Mouse (Mus musculus) yolk sac, embryonic 10.5 days (tissue): Measurements from ENCODE around the gene Fadd.

ENCODE experiments used
- DNase-seq: peaks from one replicate; pipeline ENCODE4 v3.0.0-alpha.2; 2017; ENCODE audit warnings: low spot score

The Fadd gene

DNA sequence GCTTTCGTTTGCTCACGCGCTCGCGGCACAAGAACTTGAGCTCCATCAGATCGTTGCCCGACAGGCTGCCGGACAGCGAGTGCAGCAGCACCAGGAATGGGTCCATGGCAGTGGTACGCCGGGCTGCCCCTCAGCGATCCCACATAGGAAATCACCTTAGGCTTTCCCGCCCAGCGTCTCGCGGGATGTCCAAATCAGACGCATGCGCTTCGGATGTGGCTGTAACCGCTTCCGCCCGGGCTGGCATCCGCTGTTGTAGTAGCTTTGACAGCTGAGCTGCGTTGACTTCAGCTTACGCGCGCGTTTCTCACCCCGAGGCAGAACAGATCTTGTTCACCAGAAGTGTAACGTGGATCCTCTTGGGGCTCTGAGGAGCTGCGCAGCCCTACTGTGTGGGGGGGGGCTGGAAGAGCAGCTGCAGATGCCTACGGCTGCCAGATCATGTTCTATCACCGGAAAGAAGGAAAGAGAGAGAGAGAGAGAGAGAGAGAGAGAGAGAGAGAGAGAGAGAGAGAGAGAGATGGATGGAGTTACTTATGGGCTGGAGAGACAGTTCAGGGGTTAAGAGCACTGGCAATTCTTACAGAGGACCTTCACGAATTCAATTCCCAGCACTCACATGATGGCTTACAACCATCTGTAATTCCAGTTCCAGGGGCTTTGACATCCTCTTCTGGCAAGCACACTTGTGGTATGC is at the start of gene Fadd:
TSS of gene Fadd (minus strand) at position 180 of the 697 bp plus-strand sequence.
- DNase-seq: peak; percentile 93

DNA sequence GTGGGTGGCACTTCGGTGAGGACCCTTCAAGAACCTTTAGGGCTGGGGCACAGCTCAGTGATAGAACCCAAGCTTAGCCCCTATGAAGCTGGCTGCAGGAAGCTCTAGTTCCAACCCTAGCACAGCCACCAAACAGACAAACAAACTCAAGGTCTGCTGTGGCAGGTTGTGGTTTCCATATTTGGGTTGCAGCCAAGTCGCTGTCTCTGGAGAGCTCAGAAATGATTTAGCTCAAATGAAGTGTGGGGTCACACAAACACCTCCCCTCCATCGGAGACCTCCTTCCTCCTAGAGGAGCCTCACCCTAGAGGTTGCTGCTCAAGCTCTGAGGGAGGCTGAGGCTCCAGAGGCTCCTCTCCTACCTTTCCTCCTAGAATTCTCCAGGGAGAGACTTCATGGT is 48.4 kb upstream of the Fadd start:
- DNase-seq: no peak

- DNase-seq: no peak
These were observed 46.2 kb upstream of the Fadd start for GRCm38 (mm10) chr7:144628334-144628915.

GRCm38 (mm10) chr7:144627606-144628333 is 45.5 kb upstream of the Fadd start:
- DNase-seq: no peak

GRCm38 (mm10) chr7:144626042-144626441 is 43.8 kb upstream of the Fadd start:
- DNase-seq: no peak

DNA sequence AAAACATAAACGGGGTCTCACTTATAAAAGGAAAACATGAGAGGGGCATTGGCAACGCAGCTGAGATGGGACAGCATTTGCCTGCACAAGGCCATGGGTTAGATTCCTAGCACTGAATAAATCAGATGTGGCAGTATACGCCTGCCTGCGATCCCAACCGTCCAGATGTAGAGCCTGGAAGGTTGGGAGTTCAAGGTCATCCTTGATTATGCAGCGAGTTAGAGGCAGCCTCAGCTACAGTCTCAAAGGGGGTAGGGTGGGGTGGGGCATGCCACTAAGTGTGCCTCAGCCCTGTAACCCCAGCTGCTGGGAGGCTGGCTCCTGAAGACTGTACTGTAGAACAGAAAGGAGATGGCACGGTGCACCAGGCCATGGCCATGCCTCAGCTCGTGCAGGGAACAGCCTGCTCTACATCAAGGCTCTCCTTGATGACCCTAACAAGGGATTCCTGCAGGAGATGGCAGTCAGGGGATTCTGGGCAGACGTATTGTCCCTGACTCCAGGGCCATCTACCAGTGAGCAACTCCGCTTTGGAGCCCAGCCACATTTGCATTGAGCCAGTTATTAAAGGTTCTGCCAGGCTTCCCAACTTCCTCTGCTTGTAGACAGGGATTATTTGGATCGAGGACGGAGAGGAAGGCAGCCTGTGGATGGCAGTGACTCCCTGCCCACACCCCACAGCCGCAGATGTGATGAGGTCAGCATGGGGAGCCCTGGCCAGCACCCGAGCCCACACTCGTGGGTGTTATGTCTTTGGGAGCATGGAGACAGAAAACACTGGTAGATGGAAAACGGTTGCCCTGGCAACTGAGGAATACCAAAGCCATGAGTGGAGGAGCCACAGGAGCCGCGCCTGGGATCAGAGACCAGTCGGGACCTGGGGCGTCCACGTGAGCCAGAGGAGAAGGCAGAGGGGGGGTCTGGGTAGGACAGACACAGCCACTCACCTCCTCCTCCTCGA is 38.7 kb upstream of the Fadd start:
- DNase-seq: no peak

DNA sequence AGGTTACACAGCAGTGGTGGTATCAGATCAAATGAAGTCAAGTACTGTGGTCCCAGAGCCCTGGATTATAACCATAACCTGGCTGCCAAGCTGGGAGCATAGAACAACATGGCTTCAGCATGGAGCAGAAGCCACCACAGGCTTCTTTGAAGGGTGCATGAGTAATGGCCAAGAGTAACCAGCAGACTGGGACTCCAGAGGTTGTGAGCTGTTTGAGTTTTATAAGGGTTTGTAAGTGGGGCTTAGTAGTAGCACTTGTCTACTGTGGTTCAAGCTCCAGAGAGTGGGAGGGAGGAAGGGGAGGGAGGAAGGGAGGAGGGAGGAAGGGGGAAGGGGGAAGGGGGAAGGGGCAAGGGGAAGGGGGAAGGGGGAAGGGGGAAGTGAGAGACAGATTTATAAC is 38.1 kb upstream of the Fadd start:
- no peak for DNase-seq

- DNase-seq: no peak
These were observed 33.1 kb upstream of the Fadd start for GRCm38 (mm10) chr7:144615343-144615742.

DNA sequence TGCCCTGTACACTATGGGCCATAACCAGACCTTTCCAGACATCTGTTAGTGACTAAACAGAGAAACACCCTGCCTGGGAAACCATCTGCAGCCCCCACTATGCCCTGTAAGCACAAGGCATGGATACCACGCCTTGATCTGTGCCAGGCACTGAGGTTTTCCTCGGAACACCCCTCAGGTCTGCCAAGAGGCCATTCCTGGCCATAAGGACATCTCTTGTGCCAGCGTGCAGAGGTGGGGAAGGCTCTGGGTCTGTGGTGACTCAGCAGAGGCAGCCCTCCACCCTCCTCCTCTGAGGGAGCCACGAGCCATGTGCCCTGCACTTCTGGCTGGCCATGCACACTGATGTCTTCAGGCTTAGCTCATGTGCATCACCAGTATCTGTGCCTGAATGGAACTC is 30.6 kb upstream of the Fadd start:
- no peak for DNase-seq

DNA sequence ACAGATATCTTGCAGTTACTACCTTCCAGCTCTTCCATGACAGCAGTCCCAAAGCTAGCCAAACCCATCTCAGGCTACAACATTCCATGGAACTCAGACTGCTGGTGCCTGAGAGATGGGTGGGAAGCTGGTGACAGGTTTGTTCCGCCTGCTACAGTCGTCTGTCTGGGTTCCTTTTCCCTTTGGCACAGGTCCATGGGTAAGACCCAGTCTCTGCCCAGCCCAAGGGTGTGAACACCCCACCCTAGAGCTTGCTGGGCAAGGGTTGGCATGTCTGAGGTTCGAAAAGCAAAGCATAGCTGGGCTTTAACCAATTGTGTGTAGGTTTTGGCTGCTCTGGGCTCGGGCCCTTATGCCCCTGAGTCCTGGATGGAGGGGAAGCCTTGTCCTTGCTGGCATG is 30.1 kb upstream of the Fadd start:
- no peak for DNase-seq

DNA sequence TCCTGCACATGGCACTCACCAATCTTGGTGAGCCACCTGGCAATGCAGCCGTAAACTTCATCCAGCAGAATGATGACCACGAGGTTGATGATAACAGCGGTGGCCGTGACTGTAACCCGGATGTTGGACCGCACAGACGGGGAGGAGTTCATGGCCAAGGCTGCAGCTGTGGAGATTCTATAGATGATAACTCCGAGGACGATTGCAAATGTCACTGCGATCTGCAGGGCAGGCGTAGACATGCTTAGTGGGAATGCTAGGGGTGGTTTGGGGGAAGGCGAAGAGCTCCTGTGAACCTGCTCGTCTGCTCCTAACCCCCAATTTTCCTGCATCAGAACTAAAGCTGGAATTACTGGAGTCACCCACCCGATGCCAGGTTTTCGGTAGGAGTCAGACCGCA is 29.3 kb upstream of the Fadd start:
- no peak for DNase-seq

- DNase-seq: no peak
These were observed 27.3 kb upstream of the Fadd start for GRCm38 (mm10) chr7:144609568-144609967.

- no peak for DNase-seq
These were observed 25.6 kb upstream of the Fadd start for GRCm38 (mm10) chr7:144607862-144608261.

DNA sequence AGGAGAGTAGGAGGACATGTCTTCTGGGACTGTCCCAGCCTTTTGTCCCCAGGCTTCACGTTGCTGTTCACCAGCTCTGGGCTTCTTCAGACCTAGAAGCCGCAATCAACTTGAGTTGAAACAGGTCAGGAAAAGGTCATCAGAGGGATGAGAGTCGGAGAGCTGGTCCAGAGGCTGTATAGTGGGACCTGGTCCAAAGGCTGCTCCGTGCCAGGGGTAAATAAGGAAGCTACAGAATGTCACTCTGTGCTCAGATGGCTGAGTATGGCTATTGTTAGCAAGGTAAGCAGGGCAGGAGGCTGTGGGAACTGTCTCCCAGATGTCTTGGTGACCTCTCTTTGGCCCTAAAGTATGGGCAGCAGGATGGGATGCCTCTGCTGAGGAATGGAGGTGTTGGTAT is 22.5 kb upstream of the Fadd start:
- no peak for DNase-seq

- DNase-seq: no peak
These were observed 22.0 kb upstream of the Fadd start for GRCm38 (mm10) chr7:144604291-144604690.

GRCm38 (mm10) chr7:144600333-144600900 is 18.2 kb upstream of the Fadd start:
- no peak for DNase-seq

DNA sequence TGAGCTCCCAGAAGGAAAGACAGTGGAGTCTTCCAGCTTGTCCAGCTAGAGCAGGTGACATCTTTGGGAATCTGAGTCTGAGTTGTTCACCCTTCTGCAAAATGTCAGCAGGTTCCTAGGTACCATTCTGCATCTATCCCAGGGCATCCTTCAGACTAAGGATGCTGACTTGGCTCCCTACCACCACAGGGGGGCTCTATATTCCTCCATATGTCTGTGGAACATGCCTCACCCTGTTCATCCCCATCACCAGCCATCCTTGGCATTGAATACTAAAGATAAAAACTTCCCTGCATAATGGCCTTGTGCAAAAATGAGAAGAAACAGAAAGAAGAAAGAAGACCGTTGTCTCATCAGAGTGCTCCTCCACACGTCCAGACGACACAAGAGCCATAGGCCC is 7.2 kb upstream of the Fadd start:
- no peak for DNase-seq

- peak; percentile 22 for DNase-seq
These were observed 5.0 kb upstream of the Fadd start for GRCm38 (mm10) chr7:144587291-144587690.

- DNase-seq: peak; percentile 50
These were observed 3.4 kb upstream of the Fadd start for GRCm38 (mm10) chr7:144585648-144586047.

DNA sequence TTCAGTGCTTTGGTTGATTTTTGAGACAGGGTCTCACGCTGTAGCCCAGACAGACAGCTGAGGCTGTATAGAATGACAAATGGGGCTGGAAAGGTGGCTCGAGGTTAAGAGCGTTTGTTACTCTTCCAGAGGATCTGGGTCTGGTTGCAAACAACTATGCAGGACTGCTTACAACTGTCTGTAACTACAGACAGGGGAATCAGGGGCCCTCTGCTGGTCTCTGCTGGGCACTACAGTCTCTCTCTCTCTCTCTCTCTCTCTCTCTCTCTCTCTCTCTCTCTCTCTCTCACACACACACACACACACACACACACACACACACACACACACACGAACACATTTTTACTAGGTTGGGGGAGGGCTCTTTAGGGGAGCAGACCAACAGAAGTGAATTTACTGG is 1.4 kb upstream of the Fadd start:
- DNase-seq: peak; percentile 45

GRCm38 (mm10) chr7:144581559-144582283 is 542 bp downstream of the Fadd start:
- DNase-seq: peak; percentile 95
